Mouse (Mus musculus) cerebellum, adult (tissue): Measurements from ENCODE around the gene Bola1.
"Not testable (repeated sequence)": the region's sequence is repeated elsewhere in the genome, so short reads cannot be mapped to it uniquely, and the experiment has no call there.

ENCODE experiments used
- ATAC-seq: cut with Nextera tagmentation; 2 replicates; pipeline ENCODE4 v1.9.2; 2017; ENCODE audit warnings: mild to moderate bottlenecking, moderate library complexity, mixed read lengths; ENCODE audit not compliant: insufficient number of reproducible peaks, low FRiP score, low TSS enrichment

The Bola1 gene

GRCm38 (mm10) chr3:96192977-96193376 lies 26.5 kb downstream of the Bola1 start:
- ATAC-seq: no peak

GRCm38 (mm10) chr3:96182382-96182776 lies 37.1 kb downstream of the Bola1 start:
- 0 out of 2 replicates have a peak, but pooled peaks have one; percentile 45 for ATAC-seq

- ATAC-seq: 0 out of 2 replicates have a peak, but pooled peaks have one; percentile 13
Observed at GRCm38 (mm10) chr3:96181510-96182381, 37.8 kb downstream of the Bola1 start.

DNA sequence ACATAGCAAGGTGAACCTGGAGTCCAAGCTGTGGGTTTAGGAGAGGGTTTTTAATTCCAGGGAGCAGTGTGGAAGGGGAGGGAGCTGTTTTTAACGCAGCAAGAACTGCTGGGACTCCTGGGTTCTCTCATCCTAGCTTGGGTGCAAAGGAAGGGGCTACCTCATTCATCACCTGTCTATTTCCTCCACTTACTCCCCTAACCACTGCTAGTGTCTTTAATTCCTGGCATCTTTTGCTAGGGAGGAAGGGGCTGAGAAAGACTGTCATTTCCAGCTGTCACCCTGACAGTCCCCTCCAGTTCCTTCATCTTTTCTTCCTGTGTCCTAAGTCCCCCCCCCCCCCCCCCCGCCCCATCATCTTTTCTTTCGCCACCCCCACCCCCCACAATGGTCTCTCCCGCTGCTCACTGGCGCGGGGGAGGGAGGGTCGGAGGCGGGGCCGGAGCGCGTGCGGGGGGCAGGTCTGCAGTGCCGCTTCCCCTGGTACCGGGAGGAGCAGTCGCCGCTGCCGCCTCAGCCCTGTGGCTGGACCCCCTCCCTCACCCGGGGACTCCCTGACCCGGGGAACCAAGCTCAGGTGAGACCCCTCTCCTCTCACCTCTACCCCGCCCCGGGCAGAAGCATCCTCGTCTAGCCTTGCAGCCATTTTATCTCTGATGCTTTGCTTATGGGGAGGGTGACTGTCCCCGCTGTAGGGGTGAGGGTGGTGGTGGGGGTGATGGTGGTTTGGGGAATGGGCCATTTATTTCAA lies 38.6 kb downstream of the Bola1 start, which contains the start of gene Sv2a:
Sv2a (plus strand) TSS at position 425 of the 751 bp plus-strand sequence.
- ATAC-seq: peak; percentile 31; the same call in 1 of the 2 replicates

DNA sequence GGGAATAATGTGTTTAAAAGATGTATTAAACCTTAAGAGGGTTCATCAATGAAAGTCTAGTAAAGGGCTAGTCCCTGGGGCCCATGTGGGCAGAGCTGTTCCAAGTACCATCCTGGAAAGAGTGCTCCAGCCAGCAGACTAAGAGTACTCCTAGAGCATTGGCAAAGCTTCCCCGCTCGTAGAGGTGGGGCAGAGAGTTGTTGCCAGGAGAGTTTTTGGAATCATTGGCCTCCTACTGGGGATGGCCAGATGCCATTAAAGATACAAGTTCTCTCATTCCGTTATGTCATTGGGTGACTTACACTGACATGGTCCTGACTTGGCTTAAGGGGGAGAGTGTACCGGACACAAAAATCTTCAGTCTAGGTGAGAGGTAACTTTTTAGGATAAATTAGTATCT lies 40.0 kb downstream of the Bola1 start:
- no peak for ATAC-seq

GRCm38 (mm10) chr3:96178902-96179301 lies 40.6 kb downstream of the Bola1 start:
- ATAC-seq: no peak

DNA sequence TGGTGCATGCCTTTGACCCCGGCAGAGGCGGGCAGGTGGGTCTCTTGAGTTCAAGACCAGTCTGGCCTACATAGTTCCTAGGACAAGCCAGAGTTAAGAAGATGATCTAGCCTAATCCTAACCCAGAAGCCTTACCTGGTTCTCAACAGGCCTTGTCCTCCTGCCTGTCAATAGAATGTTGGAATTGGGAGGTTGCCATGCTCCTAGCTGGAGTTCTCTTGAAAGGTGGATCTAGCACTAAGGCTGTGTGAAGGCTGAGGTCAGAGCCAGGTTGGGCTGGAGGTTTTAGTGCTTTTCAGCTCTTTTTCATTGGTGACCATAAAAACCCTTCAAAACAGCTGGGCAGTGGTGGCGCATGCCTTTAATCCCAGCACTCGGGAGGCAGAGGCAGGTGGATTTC lies 41.1 kb downstream of the Bola1 start:
- no peak for ATAC-seq

- ATAC-seq: no peak
Observed at GRCm38 (mm10) chr3:96175251-96175650, 44.3 kb downstream of the Bola1 start.

GRCm38 (mm10) chr3:96174042-96174441 lies 45.5 kb downstream of the Bola1 start:
- ATAC-seq: not testable (repeated sequence)

DNA sequence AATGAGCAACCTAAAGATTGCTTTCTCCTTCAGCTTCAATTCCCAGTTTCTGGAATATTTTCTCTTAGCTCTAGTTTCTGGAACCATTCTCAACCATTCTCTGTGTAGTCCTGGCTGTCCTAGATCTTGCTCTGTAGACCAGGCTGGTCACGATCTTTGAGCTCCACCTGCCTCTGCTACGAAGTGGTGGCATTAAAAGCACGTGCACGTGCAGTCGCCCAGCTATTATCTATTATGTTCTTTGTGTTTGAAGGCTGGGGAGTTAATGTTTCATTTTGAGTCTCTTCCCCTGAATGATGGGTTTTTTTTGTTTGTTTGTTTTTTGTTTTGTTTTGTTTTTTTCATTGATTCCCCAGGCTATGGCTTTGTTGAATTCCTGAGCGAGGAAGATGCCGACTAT lies 46.3 kb downstream of the Bola1 start:
- no peak for ATAC-seq

DNA sequence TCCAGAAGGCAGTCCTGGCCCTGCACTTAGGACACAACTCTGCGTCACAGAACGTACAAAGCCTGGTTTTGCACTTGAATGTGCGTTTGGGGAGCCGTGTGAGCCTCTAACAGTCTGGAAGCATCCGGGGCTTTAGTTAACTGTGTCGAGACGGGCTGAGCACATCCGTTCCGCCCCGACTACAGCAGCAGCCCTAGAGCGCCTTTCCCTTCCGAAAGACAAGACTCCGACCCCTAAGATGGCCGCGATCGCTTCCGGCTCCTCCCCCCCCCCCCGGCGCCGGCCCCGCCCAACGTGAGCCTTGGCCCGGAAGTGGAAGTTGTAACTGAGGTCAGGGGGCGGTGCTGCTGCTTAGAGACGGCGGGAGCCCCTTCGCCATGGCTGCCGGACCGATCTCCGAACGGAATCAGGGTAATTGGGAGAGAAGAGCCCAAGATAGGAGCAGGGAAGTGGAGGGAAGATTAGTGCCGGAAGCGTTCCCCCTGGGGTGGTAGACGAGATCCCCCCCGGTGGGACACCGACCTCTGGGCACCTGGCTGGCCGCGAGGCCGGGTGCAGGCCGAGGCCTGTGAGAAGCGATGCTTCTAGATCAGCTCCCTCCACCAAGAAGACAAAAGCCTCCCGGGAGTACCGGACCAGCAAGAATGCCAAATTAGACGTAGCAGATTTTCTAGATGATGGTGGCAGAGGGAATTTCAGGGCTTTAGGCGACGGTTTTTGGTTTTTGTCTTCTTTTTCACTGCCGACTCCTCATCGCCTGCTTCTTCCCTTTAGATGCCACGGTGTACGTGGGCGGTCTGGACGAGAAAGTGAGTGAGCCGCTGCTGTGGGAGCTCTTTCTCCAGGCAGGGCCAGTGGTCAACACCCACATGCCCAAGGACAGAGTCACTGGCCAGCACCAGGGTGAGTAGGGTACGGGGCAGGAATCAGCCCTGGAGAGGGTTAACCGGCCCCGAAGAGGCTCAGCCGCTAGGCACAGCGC lies 47.0 kb downstream of the Bola1 start, which contains the start of gene Sf3b4:
Sf3b4 (plus strand) TSS at position 136 of the 982 bp plus-strand sequence.
- peak; percentile 84 for ATAC-seq

- no peak; the same call in 1 of the 2 replicates for ATAC-seq
Observed at GRCm38 (mm10) chr3:96171583-96172196, 47.8 kb downstream of the Bola1 start.

DNA sequence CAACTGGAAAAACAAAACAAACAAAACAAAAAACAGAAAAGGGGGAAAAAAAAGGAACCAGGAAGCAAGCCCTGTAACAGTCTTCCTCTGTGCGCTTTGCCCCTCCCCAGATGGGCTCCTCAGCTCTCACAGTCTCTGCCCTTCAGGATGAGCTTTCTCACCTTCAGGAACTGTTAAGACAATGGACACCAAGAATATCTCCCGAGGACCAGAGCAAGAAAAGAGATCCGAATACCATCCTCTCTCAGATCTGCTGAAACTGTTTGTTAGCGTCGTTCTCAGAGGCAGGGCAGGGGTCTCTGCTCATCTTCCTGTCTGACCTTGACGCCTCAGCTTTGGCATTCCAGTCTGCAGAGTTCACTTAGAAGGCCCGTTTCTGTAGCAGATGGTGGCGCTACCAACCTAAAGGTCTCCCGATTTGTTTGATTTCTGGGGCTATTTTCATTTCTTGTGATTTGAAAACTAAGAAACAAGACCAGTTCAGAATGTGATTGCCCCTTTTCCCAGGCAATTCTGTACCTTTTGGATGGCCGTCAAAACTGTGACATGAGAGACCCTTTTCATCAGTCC lies 48.4 kb downstream of the Bola1 start:
- ATAC-seq: no peak

GRCm38 (mm10) chr3:96170276-96170675 lies 49.2 kb downstream of the Bola1 start:
- no peak for ATAC-seq

DNA sequence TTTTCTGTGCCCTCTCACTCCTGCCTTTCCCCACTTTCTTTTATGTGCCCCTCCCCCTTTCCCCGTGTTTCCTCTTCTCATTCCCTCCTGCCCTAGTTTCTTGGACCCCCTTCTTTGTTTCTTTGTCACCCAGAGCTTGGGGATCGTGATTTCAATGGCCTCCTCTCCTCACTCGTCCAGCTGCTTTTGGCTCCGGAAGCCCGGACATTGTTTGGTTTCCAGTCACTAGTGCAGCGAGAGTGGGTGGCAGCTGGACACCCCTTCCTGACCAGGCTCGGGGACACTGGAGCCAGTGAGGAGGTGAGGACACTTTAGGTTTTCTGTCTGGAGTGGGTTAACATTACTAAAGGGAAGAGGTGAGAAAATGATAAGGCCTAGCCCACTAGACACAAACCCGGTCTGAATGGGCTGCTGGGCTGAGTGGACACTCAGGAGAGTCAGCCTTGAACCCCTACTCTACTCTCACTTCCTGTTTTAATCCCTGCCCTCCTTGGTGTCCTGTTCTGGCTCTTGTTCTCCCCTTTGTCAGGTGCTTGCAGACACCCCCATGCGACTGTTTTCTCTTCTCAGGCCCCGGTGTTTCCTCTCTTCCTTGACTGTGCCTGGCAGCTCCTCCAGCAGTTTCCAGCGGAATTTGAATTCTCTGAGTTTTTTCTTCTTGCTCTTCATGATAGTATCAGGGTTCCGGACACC lies 50.9 kb downstream of the Bola1 start:
- ATAC-seq: no peak

GRCm38 (mm10) chr3:96163040-96163439 lies 56.5 kb downstream of the Bola1 start:
- no peak for ATAC-seq

DNA sequence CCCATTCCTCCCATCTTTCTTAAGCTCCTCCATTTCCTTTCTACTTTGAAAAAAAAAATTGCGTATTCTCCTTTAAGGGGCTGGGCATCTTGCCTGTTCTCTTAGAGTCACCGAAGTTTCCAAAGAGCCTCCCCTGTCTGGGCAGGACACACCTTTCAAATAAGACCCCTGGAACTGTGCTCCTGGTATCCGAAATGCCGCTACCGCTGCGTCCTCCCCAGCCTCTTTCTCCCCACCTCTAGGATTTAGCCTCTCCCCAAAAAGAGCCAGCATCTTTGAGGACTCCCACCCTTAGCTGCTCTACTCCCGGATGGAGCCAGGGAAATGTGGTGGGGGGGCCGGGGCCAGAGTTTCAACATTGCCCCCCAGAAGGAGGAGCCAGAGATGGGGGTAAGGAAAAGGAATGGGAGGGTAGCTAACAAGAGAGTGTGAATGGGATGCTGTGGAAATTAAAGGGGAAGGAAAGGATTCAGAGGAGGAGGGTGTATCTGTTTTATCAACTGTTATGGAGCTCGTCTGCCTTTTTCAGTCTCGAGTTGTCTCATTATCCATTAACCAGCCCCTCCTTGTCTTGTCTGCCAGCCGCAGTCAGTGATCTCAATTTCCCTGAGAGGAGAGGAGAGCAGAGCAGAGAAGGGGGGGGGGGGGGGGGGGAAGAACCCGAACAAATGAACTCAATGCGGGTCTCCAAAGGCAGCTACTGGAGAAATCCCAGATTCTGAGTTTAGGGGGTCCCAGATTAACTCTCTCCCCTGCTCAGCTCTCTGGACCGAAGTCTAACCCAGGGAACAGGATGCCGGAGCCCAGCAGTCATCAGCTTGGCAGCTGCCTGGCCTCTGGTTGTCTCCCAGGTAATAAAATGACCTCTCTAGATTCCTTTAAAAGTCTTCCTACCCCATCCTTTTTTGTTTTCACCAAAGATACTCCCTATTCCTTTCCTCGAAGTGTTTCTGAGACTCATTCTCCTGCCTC lies 57.4 kb downstream of the Bola1 start, which contains the start of gene Mtmr11:
Mtmr11 (plus strand) TSS at position 136 of the 972 bp plus-strand sequence.
- peak; percentile 37; the same call in 1 of the 2 replicates for ATAC-seq
